Mouse (Mus musculus): ENCODE data around the gene Pea15a. TPM values are rescaled to one million over a fixed set of nuclear protein-coding genes. Genes with fewer than 3 reads are reported as not detected.

The Pea15a gene
- polyA plus RNA-seq, 1 experiment: 0.10 TPM

DNA sequence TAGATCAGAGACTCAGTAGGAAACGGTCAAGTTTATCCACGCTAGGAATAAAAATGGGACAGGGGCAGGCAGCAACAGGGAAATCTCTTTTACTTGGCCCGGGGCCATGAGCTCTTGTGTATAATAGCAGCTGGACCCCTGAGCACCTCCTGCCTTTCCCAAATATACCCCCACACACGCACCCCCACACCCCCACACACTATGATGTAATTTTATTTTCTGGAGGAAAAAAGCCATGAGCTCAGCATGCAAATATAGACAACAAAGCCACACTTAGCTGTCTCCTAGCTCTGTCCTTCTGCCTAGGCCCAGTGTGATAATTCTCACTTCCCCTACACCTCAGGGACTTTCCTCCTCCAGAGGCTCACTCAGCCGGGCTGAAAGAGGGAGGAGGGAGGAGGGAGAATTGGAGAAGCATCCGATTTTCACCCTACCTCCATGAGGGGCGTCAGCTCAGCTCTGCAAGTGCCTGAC is 544 bp upstream of the Pea15a start:
- Histone ChIP-seq H3K4me3 (replicated peaks) (no peak overlapping the region), H3K36me3 (ENCODE audit: control insufficient read depth) (peaks cover 4% of the 10 kb centered on the region), H3K27me3 (ENCODE audit: control insufficient read depth) (peaks cover 46% of the 10 kb centered on the region), H3K4me1 (ENCODE audit: control insufficient read depth) (peaks cover 8% of the 10 kb centered on the region), H3K9me3 (ENCODE audit: control insufficient read depth, low read length) (no peaks in the 10 kb centered on the region)
- TF ChIP-seq TAL1 (IDR thresholded peaks at IDR 0.05; ENCODE audit: low read length) (no peak), GATA1 (IDR thresholded peaks at IDR 0.05; ENCODE audit: low read length) (no peak)

DNA sequence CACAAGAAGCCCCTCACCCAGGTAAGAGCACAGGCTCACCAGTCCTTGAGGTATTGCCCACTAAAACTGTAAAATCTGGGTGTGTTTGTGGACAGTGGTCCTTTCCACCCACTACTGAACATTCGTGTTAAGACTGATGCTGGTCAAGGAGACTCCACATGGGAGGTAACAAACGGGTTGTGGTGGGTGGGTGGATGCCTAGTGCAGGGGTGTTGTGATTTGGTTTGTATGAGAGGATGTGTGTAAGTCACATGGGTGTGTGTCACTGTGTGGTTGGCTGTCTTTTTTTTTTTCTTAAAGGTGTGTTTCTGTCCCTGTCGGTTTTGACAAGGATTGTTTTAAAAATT is 890 bp downstream of the Pea15a start:
- TF ChIP-seq GATA1 (IDR thresholded peaks at IDR 0.05; ENCODE audit: low read length): no peak
- no peak for TF ChIP-seq TAL1 (IDR thresholded peaks at IDR 0.05; ENCODE audit: low read length)
- peaks cover 44% of the 10 kb centered on the region for H3K27me3 ChIP-seq (ENCODE audit: control insufficient read depth)
- peaks cover 8% of the 10 kb centered on the region for H3K4me1 ChIP-seq (ENCODE audit: control insufficient read depth)
- H3K36me3 ChIP-seq (ENCODE audit: control insufficient read depth): peaks cover 18% of the 10 kb centered on the region
- no peak overlapping the region for H3K4me3 ChIP-seq (replicated peaks)
- H3K9me3 ChIP-seq (ENCODE audit: control insufficient read depth, low read length): no peaks in the 10 kb centered on the region

DNA sequence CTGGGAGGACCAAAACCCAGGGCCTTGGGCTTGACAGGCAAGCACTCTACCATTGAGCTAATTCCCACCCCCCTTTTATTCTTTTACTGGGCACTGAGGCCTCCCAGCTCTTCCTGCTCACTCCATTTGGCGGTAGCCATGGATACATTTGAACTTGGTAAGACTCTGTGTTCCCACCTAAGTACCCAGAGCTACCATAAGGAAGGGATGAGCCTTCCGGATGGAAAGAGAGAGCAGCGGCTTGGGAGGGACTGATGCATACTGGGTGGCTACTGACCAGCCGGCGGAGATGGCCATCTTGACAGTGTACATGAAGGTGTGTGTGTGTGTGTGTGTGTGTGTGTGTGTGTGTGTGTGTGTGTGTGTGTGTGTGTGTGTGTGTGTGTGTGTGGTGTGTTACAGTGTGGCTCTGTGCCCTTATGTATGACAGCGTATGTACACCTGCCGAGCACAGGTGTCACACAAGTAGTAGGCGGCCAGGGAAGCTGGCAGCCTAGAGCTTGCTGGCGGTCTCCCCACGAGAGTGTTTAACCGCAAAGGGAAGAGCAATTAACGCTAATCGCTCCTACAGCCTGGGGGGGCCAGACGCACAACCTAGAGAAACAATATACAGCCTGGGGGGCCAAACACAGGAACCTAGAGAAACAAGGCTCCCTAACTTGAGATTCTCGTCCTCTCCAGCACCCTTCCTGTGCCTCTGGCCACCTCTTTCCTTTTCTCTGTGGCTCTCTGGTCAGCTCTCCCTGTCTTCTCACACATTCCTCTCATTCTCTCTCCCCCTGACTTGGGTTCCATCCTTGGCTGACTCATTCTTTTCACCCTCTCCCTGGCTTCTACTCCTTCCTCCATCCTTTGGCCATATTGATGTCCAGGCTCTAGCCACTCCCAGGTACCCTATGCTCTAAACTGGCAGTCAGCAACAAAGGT is 1.5 kb downstream of the Pea15a start:
- no peaks in the 10 kb centered on the region for H3K9me3 ChIP-seq (ENCODE audit: control insufficient read depth, low read length)
- peaks cover 24% of the 10 kb centered on the region for H3K36me3 ChIP-seq (ENCODE audit: control insufficient read depth)
- no peak for TF ChIP-seq TAL1 (IDR thresholded peaks at IDR 0.05; ENCODE audit: low read length)
- TF ChIP-seq GATA1 (IDR thresholded peaks at IDR 0.05; ENCODE audit: low read length): no peak
- H3K4me1 ChIP-seq (ENCODE audit: control insufficient read depth): peaks cover 8% of the 10 kb centered on the region
- no peak overlapping the region for H3K4me3 ChIP-seq (replicated peaks)
- peaks cover 44% of the 10 kb centered on the region for H3K27me3 ChIP-seq (ENCODE audit: control insufficient read depth)

DNA sequence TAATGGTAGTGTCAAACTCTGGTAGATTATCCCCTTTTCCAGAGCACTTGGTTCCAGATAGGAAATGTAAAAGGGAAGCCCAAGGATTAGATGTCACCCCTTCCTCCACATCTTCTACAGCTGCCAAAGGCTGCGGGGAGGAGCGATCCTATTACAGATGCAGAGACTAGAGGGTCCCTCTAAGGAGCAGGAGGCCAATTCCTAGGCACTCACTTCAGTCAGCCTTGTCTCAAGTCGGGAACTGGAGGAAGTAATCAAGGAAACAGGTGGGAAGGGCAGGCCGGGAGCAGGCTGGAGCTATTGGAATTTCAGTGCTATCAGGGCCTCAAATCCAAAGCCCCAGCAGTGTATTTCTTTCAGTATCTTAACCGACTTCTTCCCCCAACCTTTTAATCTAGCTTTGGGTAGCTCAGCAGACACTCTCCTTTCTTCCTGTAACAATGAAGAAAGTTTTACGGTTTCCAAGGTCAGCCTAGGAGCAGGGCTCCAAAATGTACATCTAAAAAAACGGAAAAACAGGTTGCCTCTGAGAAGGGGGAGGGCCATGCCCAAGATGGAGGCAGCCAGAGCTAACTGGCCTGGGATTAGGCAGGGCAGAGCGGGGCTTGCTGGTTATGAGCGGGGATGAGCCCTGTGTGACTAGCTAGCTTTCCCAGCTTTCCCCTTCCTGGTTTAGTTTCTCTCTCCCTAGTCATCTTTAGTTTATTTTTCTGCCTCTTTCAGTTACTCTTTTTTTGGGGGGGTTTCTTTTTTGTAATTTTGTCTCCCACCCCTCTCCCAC is 2.4 kb downstream of the Pea15a start:
- Histone ChIP-seq H3K27me3 (ENCODE audit: control insufficient read depth) (peaks cover 44% of the 10 kb centered on the region), H3K4me1 (ENCODE audit: control insufficient read depth) (peaks cover 8% of the 10 kb centered on the region), H3K36me3 (ENCODE audit: control insufficient read depth) (peaks cover 33% of the 10 kb centered on the region), H3K4me3 (replicated peaks) (no peak overlapping the region), H3K9me3 (ENCODE audit: control insufficient read depth, low read length) (no peaks in the 10 kb centered on the region)
- TF ChIP-seq GATA1 (IDR thresholded peaks at IDR 0.05; ENCODE audit: low read length): no peak
- TF ChIP-seq TAL1 (IDR thresholded peaks at IDR 0.05; ENCODE audit: low read length): no peak

DNA sequence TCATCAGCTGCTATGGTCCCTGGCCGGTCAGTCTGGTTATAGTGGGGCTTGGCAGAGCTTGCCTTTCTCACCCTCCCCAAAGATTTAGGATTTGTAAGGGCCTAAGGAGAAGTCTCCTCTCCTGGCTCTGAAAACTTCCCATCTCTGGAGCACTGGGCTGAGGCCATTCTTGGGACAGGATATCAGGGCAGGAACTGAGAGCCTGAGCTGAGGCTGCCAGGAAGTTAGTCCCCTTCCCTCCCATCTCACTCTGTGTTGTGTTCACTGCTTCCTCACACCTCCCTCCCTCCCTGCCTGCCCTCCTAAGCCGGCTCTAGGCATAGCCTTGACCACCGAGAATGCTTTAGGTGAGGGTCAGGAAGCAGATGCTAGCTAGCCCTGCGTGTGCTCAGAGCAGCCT is 3.0 kb downstream of the Pea15a start:
- peaks cover 44% of the 10 kb centered on the region for H3K27me3 ChIP-seq (ENCODE audit: control insufficient read depth)
- H3K4me3 ChIP-seq (replicated peaks): no peak overlapping the region
- H3K36me3 ChIP-seq (ENCODE audit: control insufficient read depth): peaks cover 38% of the 10 kb centered on the region
- TF ChIP-seq GATA1 (IDR thresholded peaks at IDR 0.05; ENCODE audit: low read length) (no peak), TAL1 (IDR thresholded peaks at IDR 0.05; ENCODE audit: low read length) (no peak)
- peaks cover 8% of the 10 kb centered on the region for H3K4me1 ChIP-seq (ENCODE audit: control insufficient read depth)
- H3K9me3 ChIP-seq (ENCODE audit: control insufficient read depth, low read length): no peaks in the 10 kb centered on the region

DNA sequence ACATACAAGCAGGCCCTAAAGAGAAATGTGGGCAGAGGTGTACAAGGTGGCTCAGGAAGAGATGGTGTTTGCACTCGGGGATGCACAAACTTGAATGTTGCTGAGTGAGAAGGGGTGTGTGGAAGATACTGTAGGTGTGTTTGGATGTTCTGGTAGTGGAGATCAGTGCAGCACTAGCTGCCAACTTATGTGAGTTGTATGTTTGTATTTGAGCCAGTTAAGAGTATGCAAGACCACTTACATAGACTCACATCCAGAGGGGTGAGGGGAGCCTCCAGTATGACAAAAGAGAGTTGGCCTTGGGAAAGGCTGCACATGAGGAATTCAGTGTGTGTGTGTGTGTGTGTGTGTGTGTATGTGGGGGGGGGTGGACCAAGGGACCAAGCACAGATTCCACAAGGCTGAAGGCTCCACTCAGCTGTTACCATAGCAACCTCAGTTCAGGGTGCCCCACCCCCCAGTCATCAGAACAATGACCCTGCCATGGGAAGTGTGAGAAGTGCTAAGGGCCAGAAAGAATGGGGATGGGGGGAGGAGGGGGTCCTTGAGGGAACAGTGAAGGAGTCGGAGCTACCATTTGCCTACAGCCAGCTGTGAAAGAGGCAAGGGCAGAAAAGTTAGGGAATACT is 3.6 kb downstream of the Pea15a start:
- Histone ChIP-seq H3K27me3 (ENCODE audit: control insufficient read depth) (peaks cover 44% of the 10 kb centered on the region), H3K9me3 (ENCODE audit: control insufficient read depth, low read length) (no peaks in the 10 kb centered on the region), H3K4me3 (replicated peaks) (no peak overlapping the region), H3K4me1 (ENCODE audit: control insufficient read depth) (peaks cover 8% of the 10 kb centered on the region), H3K36me3 (ENCODE audit: control insufficient read depth) (peaks cover 44% of the 10 kb centered on the region)
- no peak for TF ChIP-seq GATA1 (IDR thresholded peaks at IDR 0.05; ENCODE audit: low read length)
- TF ChIP-seq TAL1 (IDR thresholded peaks at IDR 0.05; ENCODE audit: low read length): no peak

DNA sequence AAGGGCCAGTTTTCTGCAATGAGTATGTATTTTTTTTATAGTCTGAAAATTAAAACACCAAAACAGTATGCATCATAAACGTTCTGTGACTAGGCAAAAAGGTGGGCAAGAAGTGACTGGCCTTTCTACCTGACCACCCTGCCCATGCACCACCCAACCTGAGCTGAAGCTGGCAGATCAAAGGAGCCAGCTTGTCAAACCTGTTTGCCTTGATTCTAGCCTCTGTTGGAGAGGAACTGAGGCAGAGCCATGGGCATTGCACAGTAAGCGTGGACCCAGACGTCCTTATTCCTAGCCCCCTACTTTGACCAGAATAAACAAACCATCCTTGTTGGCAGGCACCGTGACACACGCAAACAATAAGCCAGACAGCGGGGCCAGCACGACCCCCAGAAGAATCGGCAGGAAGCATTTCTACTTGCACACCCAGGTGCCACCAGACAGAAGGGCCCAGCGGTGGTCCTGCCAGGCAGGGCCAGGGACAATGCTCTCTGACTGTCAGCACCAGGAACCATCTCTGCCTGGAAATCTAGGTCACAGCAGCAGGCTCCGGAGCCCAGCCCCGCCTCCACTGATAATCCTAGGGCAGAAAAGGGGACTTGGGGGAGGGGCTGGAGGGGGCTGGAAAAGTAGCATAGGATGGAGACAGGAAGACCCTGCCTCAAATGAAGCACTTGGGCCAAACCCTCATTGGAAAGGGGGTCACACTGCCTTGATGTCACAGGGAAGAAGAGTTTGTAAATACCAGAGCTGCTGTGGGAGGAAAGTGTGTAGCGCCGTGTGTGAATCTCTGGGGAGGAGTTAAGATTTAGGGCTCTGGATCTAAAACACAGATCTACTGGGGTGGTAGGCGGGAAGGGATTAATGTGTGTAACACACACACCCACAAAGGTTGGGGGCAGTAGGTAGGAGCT is 4.4 kb downstream of the Pea15a start:
- H3K4me1 ChIP-seq (ENCODE audit: control insufficient read depth): peaks cover 8% of the 10 kb centered on the region
- no peak overlapping the region for H3K4me3 ChIP-seq (replicated peaks)
- H3K36me3 ChIP-seq (ENCODE audit: control insufficient read depth): peaks cover 51% of the 10 kb centered on the region
- peaks cover 41% of the 10 kb centered on the region for H3K27me3 ChIP-seq (ENCODE audit: control insufficient read depth)
- TF ChIP-seq GATA1 (IDR thresholded peaks at IDR 0.05; ENCODE audit: low read length) (no peak), TAL1 (IDR thresholded peaks at IDR 0.05; ENCODE audit: low read length) (no peak)
- H3K9me3 ChIP-seq (ENCODE audit: control insufficient read depth, low read length): no peaks in the 10 kb centered on the region

DNA sequence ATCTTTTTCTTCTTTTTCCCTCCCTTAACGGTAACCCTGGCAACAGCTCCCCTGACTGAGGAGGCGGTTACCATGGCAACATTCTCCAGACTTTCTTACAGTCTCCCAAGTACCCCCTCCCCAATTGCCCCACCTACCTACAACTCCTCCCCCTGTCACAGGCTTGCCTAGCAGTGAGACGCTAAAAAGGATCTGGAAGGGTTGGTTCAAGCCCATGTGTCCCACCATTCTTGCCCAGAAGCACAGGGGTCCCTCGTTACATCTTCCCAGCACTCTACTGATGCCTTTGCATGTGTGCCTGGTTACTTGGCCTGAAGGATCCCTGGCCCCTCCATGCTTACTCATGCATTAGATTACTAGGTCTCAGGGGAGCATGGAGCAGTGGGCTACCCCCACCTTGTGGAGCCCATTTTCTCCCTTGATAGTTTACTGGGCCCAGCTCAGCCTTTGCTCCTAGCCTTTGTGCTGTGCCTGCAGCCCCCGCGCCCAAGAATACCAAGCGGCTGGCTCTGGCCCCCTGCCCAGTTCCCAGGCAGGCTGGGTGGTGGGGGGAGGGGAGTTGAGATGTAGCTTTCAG is 5.6 kb downstream of the Pea15a start:
- TF ChIP-seq GATA1 (IDR thresholded peaks at IDR 0.05; ENCODE audit: low read length) (no peak), TAL1 (IDR thresholded peaks at IDR 0.05; ENCODE audit: low read length) (no peak)
- H3K4me1 ChIP-seq (ENCODE audit: control insufficient read depth): peaks cover 3% of the 10 kb centered on the region
- H3K36me3 ChIP-seq (ENCODE audit: control insufficient read depth): peaks cover 64% of the 10 kb centered on the region
- H3K4me3 ChIP-seq (replicated peaks): no peak overlapping the region
- H3K9me3 ChIP-seq (ENCODE audit: control insufficient read depth, low read length): no peaks in the 10 kb centered on the region
- H3K27me3 ChIP-seq (ENCODE audit: control insufficient read depth): peaks cover 28% of the 10 kb centered on the region

Measured in erythroblast, embryonic 14.5 days (primary cell).